Mouse (Mus musculus) retina, postnatal 7 days (tissue): Measurements from ENCODE around the gene Hagh.

ENCODE experiments used
- DNase-seq: peaks from one replicate; pipeline ENCODE4 v3.0.0-alpha.2; 2012; ENCODE audit warnings: low read depth, low spot score

Hagh gene

GRCm38 (mm10) chr17:24900014-24900413 is 60.1 kb downstream of the Hagh start:
- DNase-seq = no peak

GRCm38 (mm10) chr17:24902124-24902523 is 62.2 kb downstream of the Hagh start:
- no peak for DNase-seq

- no peak for DNase-seq
These were observed 62.9 kb downstream of the Hagh start for GRCm38 (mm10) chr17:24902671-24903474.

DNA sequence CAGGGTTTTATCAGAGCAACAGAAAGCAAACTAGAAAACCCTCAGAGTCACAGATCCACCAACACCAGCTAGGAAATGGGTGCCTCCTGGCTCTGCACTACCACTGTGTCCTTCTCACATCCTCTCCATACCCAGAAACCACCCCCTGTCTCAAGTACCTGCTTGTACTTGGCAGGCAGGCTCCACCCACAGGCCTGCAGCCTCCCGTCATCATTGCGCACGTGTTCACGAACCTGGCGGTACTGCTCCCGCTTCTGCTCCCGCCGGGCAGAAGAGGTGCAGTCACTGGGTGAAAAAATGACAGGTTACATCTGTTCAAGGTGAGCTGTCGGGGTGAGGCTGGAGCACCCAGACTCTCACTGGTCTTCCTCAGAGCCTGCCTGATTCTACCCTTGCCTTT is 63.8 kb downstream of the Hagh start:
- DNase-seq = no peak

DNA sequence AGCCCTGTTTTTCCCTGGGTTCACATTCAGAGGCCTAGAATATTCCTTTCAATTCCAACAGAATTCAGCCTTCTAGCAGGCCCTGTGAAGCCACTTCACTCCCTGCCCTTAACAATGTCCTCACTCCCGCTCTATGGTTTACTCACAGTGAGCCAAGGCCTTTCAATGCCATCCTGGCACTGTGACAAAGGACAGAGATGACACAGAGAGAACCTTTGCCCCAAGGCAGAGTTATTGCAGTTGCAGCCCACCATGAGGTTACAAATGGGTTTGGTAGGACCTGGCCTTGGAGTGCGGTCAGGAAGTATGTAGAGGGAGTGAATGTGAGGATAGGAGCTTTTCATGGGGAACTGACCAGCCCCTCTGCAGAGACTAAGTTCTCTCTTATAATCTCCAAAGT is 67.6 kb downstream of the Hagh start:
- DNase-seq = no peak

DNA sequence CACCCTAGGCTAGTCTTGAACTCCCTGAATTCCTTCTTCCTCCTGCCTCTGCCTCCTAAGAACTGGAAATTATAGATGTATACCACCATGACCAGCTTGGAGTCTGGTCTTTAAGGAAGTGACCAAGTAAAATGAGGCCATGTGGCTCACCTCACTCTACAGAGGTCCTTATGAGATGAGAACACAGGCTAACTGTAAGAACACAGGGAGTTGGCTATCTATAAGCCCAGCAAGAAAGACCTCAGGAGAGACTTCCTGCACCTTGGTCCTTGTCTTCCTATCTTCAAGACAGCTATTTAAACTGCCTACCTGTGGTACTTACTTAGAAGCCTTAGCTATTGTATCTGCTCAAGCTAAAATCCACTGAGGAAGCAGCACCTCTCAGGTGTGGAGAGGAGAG is 74.0 kb downstream of the Hagh start:
- DNase-seq = no peak
